Comparison of ENCODE assay signal across 18 mouse cellular contexts in the genomic region with DNA sequence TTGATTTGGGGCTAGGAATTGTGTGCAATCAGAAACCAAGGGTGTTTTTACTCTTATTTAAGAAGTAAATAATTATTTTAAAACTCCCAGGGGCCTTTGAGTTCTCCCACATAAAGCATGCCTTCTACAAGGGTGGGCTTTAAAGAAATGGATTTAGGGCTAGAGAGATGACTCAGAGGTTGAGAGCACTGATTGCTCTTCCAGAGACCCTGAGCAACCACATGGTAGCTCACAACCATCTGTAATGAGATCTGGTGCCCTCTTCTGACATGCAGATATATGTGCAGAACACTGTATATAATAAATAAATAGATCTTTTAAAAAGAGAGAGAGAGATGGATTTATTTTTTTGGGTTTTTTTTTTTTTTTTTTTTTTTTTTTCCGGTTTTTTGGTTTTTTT. TPM values are rescaled to one million over a fixed set of nuclear protein-coding genes. Genes with fewer than 3 reads are reported as not detected.
"Had no signal": no experiment of that assay in that cellular context is flagged by ENCODE, and none has a peak within 500 bp of the region (broad histone marks: within the 10 kb centered on the region; RNA-seq: fewer than 3 reads in every experiment).

No protein-coding gene starts in this region.

- H3K9me3 ChIP-seq: limb, embryonic 13.5 days; midbrain, embryonic 13.5 days; neural tube, embryonic 12.5 days had no signal

- H3K4me2 ChIP-seq: limb, embryonic 13.5 days; midbrain, embryonic 13.5 days; neural tube, embryonic 12.5 days had no signal

- ATAC-seq: midbrain, embryonic 13.5 days had no signal

- DNase-seq: kidney, postnatal 36 days; left cerebral cortex, postnatal 4 days; lung, adult 18-20 months; thymus, adult 2 months; thymus, postnatal 4 days had no signal

- H3K27me3 ChIP-seq: limb, embryonic 13.5 days; midbrain, embryonic 13.5 days; neural tube, embryonic 12.5 days had no signal

- H3K4me1 ChIP-seq: limb, embryonic 13.5 days; midbrain, embryonic 13.5 days; neural tube, embryonic 12.5 days had no signal

- H3K27ac ChIP-seq: limb, embryonic 13.5 days; liver, embryonic 14.5 days; midbrain, embryonic 13.5 days; neural tube, embryonic 12.5 days had no signal

- H3K9ac ChIP-seq: limb, embryonic 13.5 days; liver, embryonic 14.5 days; midbrain, embryonic 13.5 days; neural tube, embryonic 12.5 days had no signal

- H3K4me3 ChIP-seq: limb, embryonic 13.5 days; midbrain, embryonic 13.5 days; neural tube, embryonic 12.5 days had no signal

RNA-seq across cellular contexts. Expression of a gene that starts 22.8 kb away (rescaled TPM):
- total RNA-seq: layer of hippocampus, adult 18-20 months; layer of hippocampus, postnatal 14 days; left cerebral cortex, adult 18-20 months; left cerebral cortex, postnatal 10 days; left cerebral cortex, postnatal 4 days; liver, adult 2 months; neutrophil, adult 5-6 weeks had no signal

RNA-seq across cellular contexts. Expression of a gene that starts 31.2 kb away (rescaled TPM):
- total RNA-seq: layer of hippocampus, adult 18-20 months; layer of hippocampus, postnatal 14 days; left cerebral cortex, adult 18-20 months; left cerebral cortex, postnatal 10 days; left cerebral cortex, postnatal 4 days; liver, adult 2 months; monocyte, adult 5-6 weeks; neutrophil, adult 5-6 weeks had no signal
- polyA plus RNA-seq: kidney, embryonic 16.5 days; limb, embryonic 13.5 days; liver, adult 2 months; liver, embryonic 14.5 days; lung, embryonic 16.5 days; midbrain, embryonic 13.5 days; neural tube, embryonic 12.5 days; thymus, adult 2 months had no signal
